Mouse (Mus musculus): ENCODE measurements around the gene Rmnd5a. TPM values are rescaled to one million over a fixed set of nuclear protein-coding genes. Genes with fewer than 3 reads are reported as not detected.

Rmnd5a gene
- polyA plus RNA-seq, 1 experiment from 2014 or later = 9.0 TPM

DNA sequence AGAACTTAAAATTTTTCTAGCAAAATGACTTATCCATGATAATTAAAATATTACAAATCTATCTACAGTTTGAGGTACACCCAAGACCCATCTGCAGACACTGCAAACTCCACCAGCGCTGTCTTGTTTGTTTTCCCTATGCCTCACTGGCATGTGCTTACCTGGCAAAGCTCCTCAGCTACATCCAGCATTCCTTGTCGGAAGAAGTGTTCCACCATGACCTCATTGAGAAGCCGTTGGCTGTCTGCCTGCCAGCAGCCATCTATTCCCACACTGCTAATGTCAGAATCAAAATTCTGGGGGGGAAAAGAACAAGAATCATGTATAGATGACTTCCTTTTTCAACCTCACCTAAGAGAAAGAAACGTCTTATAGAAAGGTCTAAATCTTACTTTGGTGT is 25.8 kb downstream of the Rmnd5a start:
- Histone ChIP-seq H3K4me3 (ENCODE audit: low read depth, low read length) (no peak overlapping the region), H3K4me1 (replicated peaks; ENCODE audit: control insufficient read depth, insufficient read depth, low read length) (no peaks in the 10 kb centered on the region), H3K9ac (ENCODE audit: low read length) (no peak overlapping the region), H3K36me3 (ENCODE audit: control insufficient read depth, insufficient read depth, low read length) (peaks cover 31% of the 10 kb centered on the region), H3K27me3 (replicated peaks; ENCODE audit: control insufficient read depth, insufficient read depth, low read length) (no peaks in the 10 kb centered on the region), H3K9me3 (ENCODE audit: control insufficient read depth, low read length) (no peaks in the 10 kb centered on the region), H3K4me2 (ENCODE audit: low read length) (no peak overlapping the region), H3K27ac (ENCODE audit: low read depth) (no peak overlapping the region)
- 87% methylated on average over 4 of the region's 4 CpGs for WGBS
- DNase-seq (ENCODE audit: low spot score) (no peak), ATAC-seq (replicated peaks; ENCODE audit: low FRiP score, low TSS enrichment, low read depth) (no peak)

DNA sequence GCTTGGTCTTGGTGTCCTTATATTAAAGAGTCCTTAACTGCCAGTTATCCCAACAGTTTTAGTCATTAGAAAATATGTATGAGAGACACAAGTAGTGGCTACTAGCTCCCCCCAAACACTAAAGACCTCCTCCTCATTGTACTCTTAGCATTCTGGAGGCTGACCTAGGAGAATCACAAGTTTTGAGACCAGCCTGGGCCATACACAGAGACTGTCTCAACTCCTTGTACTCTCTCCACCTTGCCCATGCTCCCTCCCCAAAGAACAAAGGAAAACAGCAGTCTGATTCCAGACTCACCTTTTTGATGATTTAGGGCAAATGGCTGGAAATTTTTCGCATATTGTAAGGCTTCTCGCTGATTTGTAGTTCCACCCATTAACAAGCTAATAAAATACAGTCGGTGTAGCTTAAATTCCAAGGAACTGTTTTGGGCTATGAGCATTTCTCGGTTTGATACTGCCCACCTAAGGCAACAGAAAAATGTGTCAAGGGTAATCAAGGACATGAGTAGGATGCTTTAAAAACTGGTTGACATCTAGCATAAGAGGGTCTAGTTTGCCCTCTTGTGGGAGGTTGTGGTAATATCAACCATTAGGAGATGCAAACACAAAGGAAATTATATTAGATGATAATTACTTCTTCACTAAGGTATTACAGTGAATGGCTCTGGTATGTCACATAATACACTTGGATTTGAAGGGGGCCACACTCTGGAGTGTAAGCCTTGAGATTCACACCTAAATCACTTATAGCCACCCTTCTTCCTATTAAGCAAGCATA is 41.4 kb downstream of the Rmnd5a start:
- no peak for ATAC-seq (replicated peaks; ENCODE audit: low FRiP score, low TSS enrichment, low read depth)
- H3K27me3 ChIP-seq (replicated peaks; ENCODE audit: control insufficient read depth, insufficient read depth, low read length) = no peaks in the 10 kb centered on the region
- H3K4me3 ChIP-seq (ENCODE audit: low read depth, low read length) = no peak overlapping the region
- WGBS = 82% methylated on average over 4 of the region's 4 CpGs
- H3K4me1 ChIP-seq (replicated peaks; ENCODE audit: control insufficient read depth, insufficient read depth, low read length) = no peaks in the 10 kb centered on the region
- H3K27ac ChIP-seq (ENCODE audit: low read depth) = no peak overlapping the region
- no peak overlapping the region for H3K9ac ChIP-seq (ENCODE audit: low read length)
- DNase-seq (ENCODE audit: low spot score) = no peak
- peaks cover 39% of the 10 kb centered on the region for H3K36me3 ChIP-seq (ENCODE audit: control insufficient read depth, insufficient read depth, low read length)
- H3K4me2 ChIP-seq (ENCODE audit: low read length) = no peak overlapping the region
- H3K9me3 ChIP-seq (ENCODE audit: control insufficient read depth, low read length) = no peaks in the 10 kb centered on the region

DNA sequence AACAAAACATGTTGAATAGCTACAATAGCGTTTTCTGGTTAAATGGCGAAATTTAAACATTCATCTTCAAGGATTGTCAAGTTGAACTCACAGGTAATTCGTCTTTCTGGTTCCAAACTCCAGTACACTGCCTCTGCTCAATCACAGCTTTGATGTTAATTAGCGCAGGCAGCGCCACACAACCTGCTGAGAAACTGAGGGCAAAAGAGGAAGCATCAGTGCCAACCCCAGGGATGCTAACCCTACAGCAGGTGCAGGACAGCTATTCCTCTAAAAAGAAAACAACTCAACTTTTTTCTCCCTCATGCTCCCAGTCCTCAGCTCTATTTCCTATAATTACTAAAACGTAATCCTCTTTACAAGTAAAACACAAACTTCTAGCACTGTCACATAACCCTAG is 43.7 kb downstream of the Rmnd5a start:
- Histone ChIP-seq H3K9me3 (ENCODE audit: control insufficient read depth, low read length) (no peaks in the 10 kb centered on the region), H3K4me2 (ENCODE audit: low read length) (no peak overlapping the region), H3K4me1 (replicated peaks; ENCODE audit: control insufficient read depth, insufficient read depth, low read length) (no peaks in the 10 kb centered on the region), H3K27ac (ENCODE audit: low read depth) (no peak overlapping the region), H3K4me3 (ENCODE audit: low read depth, low read length) (no peak overlapping the region), H3K9ac (ENCODE audit: low read length) (no peak overlapping the region), H3K27me3 (replicated peaks; ENCODE audit: control insufficient read depth, insufficient read depth, low read length) (no peaks in the 10 kb centered on the region), H3K36me3 (ENCODE audit: control insufficient read depth, insufficient read depth, low read length) (peaks cover 59% of the 10 kb centered on the region)
- DNase-seq (ENCODE audit: low spot score) = no peak
- WGBS = 93% methylated on average over 6 of the region's 6 CpGs
- no peak for ATAC-seq (replicated peaks; ENCODE audit: low FRiP score, low TSS enrichment, low read depth)

DNA sequence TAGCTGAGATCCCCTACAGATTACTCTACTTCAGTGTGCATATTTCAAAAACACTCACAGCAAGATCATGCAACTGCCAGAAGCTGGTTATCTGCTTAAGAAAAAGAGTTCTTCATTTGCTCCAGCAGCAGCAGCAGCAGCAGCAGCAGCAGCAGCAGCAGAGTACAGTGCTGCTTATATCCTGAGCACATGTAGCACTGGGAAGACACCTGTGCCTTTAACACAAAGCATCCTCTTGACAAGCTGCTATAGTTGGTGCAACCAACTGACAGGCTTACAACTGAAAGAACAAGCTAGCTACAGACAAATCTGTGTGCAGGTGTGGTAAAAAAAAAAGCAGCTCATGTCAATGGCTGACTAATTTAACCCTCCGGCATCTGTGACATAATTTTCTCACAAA is 44.4 kb downstream of the Rmnd5a start:
- no peaks in the 10 kb centered on the region for H3K27me3 ChIP-seq (replicated peaks; ENCODE audit: control insufficient read depth, insufficient read depth, low read length)
- H3K4me3 ChIP-seq (ENCODE audit: low read depth, low read length) = no peak overlapping the region
- WGBS = 93% methylated on average over 1 of the region's 1 CpGs
- peaks cover 65% of the 10 kb centered on the region for H3K36me3 ChIP-seq (ENCODE audit: control insufficient read depth, insufficient read depth, low read length)
- DNase-seq (ENCODE audit: low spot score) (no peak), ATAC-seq (replicated peaks; ENCODE audit: low FRiP score, low TSS enrichment, low read depth) (no peak)
- no peak overlapping the region for H3K27ac ChIP-seq (ENCODE audit: low read depth)
- H3K4me2 ChIP-seq (ENCODE audit: low read length) = no peak overlapping the region
- no peak overlapping the region for H3K9ac ChIP-seq (ENCODE audit: low read length)
- no peaks in the 10 kb centered on the region for H3K9me3 ChIP-seq (ENCODE audit: control insufficient read depth, low read length)
- H3K4me1 ChIP-seq (replicated peaks; ENCODE audit: control insufficient read depth, insufficient read depth, low read length) = no peaks in the 10 kb centered on the region

DNA sequence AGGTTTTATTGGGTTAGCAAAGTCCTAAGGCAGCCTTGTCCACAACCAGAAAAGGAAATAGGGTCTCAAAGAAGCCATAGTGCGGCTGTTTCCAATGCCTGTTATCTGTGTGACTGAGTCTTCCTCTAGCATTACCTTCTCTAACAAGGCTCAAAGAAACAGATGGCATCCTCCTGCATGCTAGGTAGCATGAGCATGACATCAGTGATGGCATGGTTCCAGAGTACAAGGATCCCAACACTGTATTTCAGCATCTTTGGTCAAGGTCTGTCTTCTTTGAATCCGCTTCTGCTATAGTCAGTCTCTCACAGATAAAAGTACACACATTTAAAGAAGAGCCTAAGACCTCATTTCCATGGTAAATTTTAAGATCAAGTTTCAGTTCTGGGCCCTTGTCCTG is 49.9 kb downstream of the Rmnd5a start:
- Histone ChIP-seq H3K4me3 (ENCODE audit: low read depth, low read length) (no peak overlapping the region), H3K9me3 (ENCODE audit: control insufficient read depth, low read length) (no peaks in the 10 kb centered on the region), H3K4me1 (replicated peaks; ENCODE audit: control insufficient read depth, insufficient read depth, low read length) (no peaks in the 10 kb centered on the region), H3K27me3 (replicated peaks; ENCODE audit: control insufficient read depth, insufficient read depth, low read length) (no peaks in the 10 kb centered on the region), H3K9ac (ENCODE audit: low read length) (no peak overlapping the region), H3K36me3 (ENCODE audit: control insufficient read depth, insufficient read depth, low read length) (peaks cover 46% of the 10 kb centered on the region), H3K4me2 (ENCODE audit: low read length) (no peak overlapping the region), H3K27ac (ENCODE audit: low read depth) (no peak overlapping the region)
- DNase-seq (ENCODE audit: low spot score) (no peak), ATAC-seq (replicated peaks; ENCODE audit: low FRiP score, low TSS enrichment, low read depth) (no peak)
- WGBS = 94% methylated on average over 2 of the region's 2 CpGs

DNA sequence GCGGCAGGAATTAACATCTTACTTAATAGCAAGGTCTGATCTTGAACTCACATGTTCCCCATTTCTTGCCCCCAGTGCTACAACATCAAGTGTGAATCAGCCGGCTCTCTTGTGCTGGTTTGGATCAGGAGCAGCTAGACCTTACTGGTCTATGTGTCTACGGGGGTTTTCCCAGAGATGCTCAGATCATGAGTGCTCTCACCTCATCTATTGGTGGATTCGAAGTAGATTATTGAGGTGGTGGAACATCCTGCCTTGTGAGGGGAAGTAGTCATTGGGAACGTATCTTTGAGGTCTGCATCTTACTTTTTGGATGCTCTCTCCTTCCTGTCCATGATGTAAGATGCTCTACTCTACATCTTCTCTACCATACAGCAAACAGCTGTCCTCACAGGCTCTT is 58.8 kb downstream of the Rmnd5a start:
- ATAC-seq (replicated peaks; ENCODE audit: low FRiP score, low TSS enrichment, low read depth) (no peak), DNase-seq (ENCODE audit: low spot score) (no peak)
- 85% methylated on average over 5 of the region's 5 CpGs for WGBS
- no peak overlapping the region for H3K9ac ChIP-seq (ENCODE audit: low read length)
- H3K36me3 ChIP-seq (ENCODE audit: control insufficient read depth, insufficient read depth, low read length) = no peaks in the 10 kb centered on the region
- H3K27me3 ChIP-seq (replicated peaks; ENCODE audit: control insufficient read depth, insufficient read depth, low read length) = no peaks in the 10 kb centered on the region
- H3K9me3 ChIP-seq (ENCODE audit: control insufficient read depth, low read length) = 0 out of 2 replicates have a peak, but pooled peaks cover 6% of the 10 kb centered on the region
- no peak overlapping the region for H3K27ac ChIP-seq (ENCODE audit: low read depth)
- H3K4me1 ChIP-seq (replicated peaks; ENCODE audit: control insufficient read depth, insufficient read depth, low read length) = no peaks in the 10 kb centered on the region
- no peak overlapping the region for H3K4me2 ChIP-seq (ENCODE audit: low read length)
- no peak overlapping the region for H3K4me3 ChIP-seq (ENCODE audit: low read depth, low read length)

DNA sequence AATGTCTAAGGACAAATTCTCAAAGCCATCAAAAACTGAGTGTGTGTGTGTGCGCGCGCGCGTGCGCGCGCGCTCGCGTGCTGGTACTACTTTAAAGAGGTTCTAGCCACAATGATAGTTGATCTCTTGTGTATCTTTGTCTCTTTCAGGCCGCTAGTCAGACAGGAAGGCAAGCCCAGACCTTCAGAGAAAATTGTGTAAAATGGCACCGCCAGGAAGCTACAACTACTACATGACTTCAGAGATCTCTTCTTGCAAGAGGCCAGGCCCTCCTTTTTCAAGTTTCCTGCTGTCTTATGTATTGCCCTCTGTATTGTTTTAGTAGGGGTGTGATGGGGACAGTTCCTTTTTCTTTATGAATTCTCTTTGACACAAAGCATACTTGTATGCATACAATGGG is 63.7 kb downstream of the Rmnd5a start:
- Histone ChIP-seq H3K4me1 (replicated peaks; ENCODE audit: control insufficient read depth, insufficient read depth, low read length) (no peaks in the 10 kb centered on the region), H3K36me3 (ENCODE audit: control insufficient read depth, insufficient read depth, low read length) (no peaks in the 10 kb centered on the region), H3K27me3 (replicated peaks; ENCODE audit: control insufficient read depth, insufficient read depth, low read length) (no peaks in the 10 kb centered on the region), H3K9ac (ENCODE audit: low read length) (no peak overlapping the region), H3K9me3 (ENCODE audit: control insufficient read depth, low read length) (0 out of 2 replicates have a peak, but pooled peaks cover 6% of the 10 kb centered on the region), H3K27ac (ENCODE audit: low read depth) (no peak overlapping the region), H3K4me3 (ENCODE audit: low read depth, low read length) (no peak overlapping the region), H3K4me2 (ENCODE audit: low read length) (no peak overlapping the region)
- WGBS = 98% methylated on average over 13 of the region's 13 CpGs
- no peak for DNase-seq (ENCODE audit: low spot score)
- ATAC-seq (replicated peaks; ENCODE audit: low FRiP score, low TSS enrichment, low read depth) = no peak

DNA sequence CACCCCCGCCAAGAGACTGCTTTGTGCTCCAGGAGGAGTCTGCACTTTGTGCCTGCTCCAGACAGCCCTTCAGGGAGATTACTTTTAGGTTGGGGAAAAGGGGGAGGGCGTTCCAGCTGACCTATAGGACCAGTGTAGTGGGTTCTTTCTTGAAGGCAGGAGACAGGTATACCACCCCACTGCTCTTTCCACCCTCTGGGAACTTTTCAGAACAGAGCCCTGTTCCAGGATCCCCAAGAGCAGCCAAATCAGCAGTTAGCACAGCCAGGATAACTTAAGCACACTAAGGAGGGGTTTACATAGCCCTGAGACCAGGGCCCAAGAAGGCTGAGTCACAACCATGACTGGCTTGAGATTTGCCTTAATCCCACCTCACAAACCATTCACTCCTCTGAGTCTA is 65.5 kb downstream of the Rmnd5a start:
- DNase-seq (ENCODE audit: low spot score) (no peak), ATAC-seq (replicated peaks; ENCODE audit: low FRiP score, low TSS enrichment, low read depth) (no peak)
- H3K9ac ChIP-seq (ENCODE audit: low read length) = no peak overlapping the region
- H3K27ac ChIP-seq (ENCODE audit: low read depth) = no peak overlapping the region
- 79% methylated on average over 2 of the region's 2 CpGs for WGBS
- no peaks in the 10 kb centered on the region for H3K4me1 ChIP-seq (replicated peaks; ENCODE audit: control insufficient read depth, insufficient read depth, low read length)
- H3K27me3 ChIP-seq (replicated peaks; ENCODE audit: control insufficient read depth, insufficient read depth, low read length) = no peaks in the 10 kb centered on the region
- H3K36me3 ChIP-seq (ENCODE audit: control insufficient read depth, insufficient read depth, low read length) = no peaks in the 10 kb centered on the region
- H3K4me2 ChIP-seq (ENCODE audit: low read length) = no peak overlapping the region
- H3K4me3 ChIP-seq (ENCODE audit: low read depth, low read length) = no peak overlapping the region
- 0 out of 2 replicates have a peak, but pooled peaks cover 6% of the 10 kb centered on the region for H3K9me3 ChIP-seq (ENCODE audit: control insufficient read depth, low read length)

DNA sequence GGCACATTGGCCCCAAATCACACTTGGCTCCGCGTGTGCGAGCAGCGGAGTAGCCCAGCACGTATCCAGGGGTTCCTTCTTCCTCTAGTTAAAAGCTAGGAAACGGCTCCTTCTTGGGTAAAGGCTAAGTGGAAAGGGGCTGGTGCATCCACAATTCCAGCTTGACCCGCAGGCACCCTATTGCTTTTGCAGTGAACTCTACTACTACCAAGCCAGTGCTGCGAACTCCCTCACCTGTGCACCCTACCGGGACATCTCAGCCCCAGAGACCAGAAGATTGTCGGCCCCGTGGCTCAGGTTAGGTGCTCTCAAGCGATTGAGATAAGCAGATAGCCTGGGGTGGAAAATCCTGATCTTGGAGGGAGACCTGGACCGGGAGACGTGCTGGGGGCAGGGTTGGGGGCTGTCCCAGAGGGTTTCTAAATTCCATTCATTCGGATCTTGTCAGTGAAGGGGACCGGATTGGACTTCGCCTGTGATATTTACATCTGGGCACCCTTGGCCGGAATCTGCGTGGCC is 66.1 kb downstream of the Rmnd5a start:
- no peak overlapping the region for H3K4me2 ChIP-seq (ENCODE audit: low read length)
- H3K27ac ChIP-seq (ENCODE audit: low read depth) = no peak overlapping the region
- ATAC-seq (replicated peaks; ENCODE audit: low FRiP score, low TSS enrichment, low read depth) (no peak), DNase-seq (ENCODE audit: low spot score) (no peak)
- 0 out of 2 replicates have a peak, but pooled peaks cover 6% of the 10 kb centered on the region for H3K9me3 ChIP-seq (ENCODE audit: control insufficient read depth, low read length)
- H3K4me3 ChIP-seq (ENCODE audit: low read depth, low read length) = no peak overlapping the region
- no peaks in the 10 kb centered on the region for H3K27me3 ChIP-seq (replicated peaks; ENCODE audit: control insufficient read depth, insufficient read depth, low read length)
- H3K9ac ChIP-seq (ENCODE audit: low read length) = no peak overlapping the region
- WGBS = 87% methylated on average over 19 of the region's 19 CpGs
- H3K36me3 ChIP-seq (ENCODE audit: control insufficient read depth, insufficient read depth, low read length) = no peaks in the 10 kb centered on the region
- no peaks in the 10 kb centered on the region for H3K4me1 ChIP-seq (replicated peaks; ENCODE audit: control insufficient read depth, insufficient read depth, low read length)
